Mouse (Mus musculus): Measurements from ENCODE around the gene Megf8.
"Not testable (repeated sequence)": the region's sequence is repeated elsewhere in the genome, so short reads cannot be mapped to it uniquely, and the experiment has no call there.

Gene Megf8

DNA sequence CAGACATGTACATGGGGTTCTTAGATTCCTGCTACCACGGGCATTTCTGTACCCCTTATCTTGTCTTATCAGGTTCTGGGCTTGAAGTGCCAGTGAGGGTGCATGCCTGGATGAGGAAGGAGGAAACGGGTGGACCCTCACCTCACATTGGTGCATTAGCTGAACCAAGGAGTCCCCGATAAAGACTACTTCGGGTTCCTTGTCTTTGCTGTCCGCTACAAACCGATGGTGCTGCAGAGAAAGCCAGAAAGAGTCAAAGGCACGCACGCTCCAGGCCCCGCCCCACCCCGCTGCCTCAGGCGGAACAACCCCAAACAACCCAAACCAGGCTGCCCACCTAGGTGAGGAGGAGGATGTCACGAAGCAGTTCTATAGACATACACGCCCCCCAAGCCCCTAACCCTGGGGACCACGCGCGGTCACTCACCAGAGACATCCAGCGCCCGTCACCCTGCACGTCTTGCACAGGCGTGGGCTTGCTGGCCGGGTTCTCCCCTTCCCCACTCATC, 20.0 kb upstream of the Megf8 start:
- DNase-seq (ENCODE audit: low spot score): no peak

GRCm38 (mm10) chr7:25297454-25298325, 19.3 kb upstream of the Megf8 start, which contains the start of gene Pafah1b3:
Gene Pafah1b3, minus strand, starts transcription at chr7:25297986.
- DNase-seq (ENCODE audit: low spot score): no peak

GRCm38 (mm10) chr7:25301063-25301462, 15.9 kb upstream of the Megf8 start, which contains the start of gene Prr19:
Gene Prr19, plus strand, starts transcription at chr7:25301411.
- DNase-seq (ENCODE audit: low spot score): no peak

DNA sequence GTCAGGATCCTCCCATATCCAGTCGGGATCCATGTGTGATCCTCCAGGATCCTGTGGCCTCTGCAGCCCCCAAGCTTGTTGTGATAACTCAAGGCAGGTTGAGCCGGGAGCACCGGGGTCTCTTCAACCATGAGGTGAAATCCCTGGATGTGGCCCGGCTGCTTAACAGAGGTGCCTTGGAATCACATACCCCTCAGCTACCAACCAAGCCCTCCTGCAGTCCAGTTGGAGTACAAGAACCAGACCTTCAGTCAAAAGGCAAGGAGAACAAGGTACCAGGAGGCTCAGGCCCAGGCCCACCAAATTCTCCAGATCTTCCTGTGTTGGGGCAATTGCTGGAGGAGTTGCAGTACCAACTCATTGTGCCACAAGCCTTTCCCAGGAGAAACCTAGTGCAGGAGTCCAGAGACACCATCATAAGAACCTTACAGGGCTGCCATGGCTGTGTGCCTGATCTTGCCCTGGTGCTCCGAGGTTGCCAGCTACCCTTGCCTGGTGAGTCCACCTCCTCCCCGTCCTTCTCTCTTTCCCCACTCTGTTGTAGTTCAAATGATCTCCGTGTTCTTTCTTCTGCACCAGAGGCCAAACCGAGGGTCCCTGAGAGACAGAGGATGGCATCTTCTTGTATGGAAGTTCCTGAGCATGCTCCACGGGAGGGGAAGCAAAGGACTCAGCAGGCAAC, 13.8 kb upstream of the Megf8 start:
- DNase-seq (ENCODE audit: low spot score): no peak

- DNase-seq (ENCODE audit: low spot score): no peak
These were observed 13.3 kb upstream of the Megf8 start for GRCm38 (mm10) chr7:25303685-25304006.

GRCm38 (mm10) chr7:25305481-25305880, 11.5 kb upstream of the Megf8 start:
- DNase-seq (ENCODE audit: low spot score): no peak

DNA sequence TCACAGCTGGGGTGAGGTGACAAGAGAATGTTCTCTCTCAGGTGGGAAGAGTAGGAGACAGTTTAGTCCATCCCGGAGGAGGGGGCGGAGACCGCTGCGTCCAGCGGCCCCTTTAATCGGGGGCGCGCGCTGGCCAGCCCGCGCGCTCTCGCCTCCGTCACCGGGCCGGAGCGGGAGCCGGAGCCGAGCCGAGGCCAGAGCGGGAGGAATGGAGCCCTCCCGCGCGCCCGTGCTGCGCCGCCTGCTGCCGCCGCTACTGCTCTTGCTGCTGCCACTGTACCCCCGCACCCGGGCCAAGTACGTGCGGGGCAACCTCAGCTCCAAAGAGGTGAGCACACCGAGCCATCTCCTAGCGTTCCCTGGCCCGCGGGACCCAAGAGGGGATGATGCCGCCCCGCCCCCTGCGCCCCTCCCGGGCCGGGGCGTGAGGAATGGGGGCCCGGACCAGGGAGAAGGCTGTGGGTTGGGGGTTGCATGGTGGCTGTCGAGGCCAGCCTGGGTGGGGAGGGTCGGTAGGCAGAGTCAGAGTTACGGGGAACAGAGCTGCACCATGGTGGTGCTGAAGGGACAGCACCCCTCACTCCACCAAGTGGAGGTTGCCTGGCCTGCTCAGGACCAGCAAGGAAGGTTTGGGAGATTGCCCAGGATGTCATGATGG, 10.9 kb upstream of the Megf8 start, which contains the start of gene Tmem145:
Gene Tmem145 (plus strand): TSS at position 151 of the 658 bp plus-strand sequence.
- DNase-seq (ENCODE audit: low spot score): no peak

DNA sequence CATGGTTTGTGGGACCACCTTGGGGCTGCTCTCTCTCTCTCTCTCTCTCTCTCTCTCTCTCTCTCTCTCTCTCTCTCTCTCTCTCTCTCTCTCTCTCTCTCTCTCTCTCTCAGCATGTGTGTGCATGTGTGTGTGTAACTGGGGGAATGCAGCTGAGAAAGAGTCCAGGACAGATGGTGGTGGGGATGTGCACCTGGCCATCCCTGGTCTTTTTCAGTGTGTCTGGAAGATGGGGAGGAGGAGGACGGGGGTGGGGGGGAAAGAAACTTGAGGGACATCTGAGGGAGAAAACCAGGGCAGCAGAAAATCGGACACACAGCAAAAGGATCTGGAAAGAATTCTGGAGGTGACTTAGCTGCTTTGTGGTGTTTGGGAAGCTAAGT, 10.4 kb upstream of the Megf8 start:
- DNase-seq (ENCODE audit: low spot score): no peak

DNA sequence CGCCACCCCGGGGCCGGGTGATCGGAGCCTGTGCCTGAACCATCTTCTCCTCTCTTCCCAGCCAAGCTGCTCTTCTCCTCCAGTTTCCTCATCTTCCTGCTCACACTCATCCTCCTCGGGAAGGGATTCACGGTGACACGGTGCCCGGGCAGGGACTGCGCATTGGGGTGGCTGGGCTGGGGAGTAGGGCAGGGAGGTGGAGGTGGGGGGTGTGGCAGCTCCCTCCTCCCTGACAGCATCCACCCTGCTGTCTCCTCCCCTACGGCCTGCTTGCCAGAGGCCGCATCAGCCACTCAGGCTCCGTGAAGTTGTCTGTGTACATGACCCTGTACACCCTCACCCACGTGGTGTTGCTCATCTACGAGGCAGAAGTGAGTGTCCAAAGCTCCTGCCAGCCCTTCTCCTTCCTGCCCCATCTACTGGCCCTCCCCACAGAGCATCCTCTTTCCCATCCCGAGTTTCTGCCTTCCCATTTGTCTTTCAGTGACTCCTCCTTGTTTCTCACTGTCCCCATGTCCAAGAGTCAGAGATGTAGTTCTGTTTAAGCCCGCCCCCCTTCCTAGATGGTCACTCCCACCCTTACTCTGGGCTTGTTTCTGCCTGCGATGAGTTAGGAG, 8.2 kb upstream of the Megf8 start:
- no peak for DNase-seq (ENCODE audit: low spot score)

GRCm38 (mm10) chr7:25309425-25309824, 7.5 kb upstream of the Megf8 start:
- no peak for DNase-seq (ENCODE audit: low spot score)

DNA sequence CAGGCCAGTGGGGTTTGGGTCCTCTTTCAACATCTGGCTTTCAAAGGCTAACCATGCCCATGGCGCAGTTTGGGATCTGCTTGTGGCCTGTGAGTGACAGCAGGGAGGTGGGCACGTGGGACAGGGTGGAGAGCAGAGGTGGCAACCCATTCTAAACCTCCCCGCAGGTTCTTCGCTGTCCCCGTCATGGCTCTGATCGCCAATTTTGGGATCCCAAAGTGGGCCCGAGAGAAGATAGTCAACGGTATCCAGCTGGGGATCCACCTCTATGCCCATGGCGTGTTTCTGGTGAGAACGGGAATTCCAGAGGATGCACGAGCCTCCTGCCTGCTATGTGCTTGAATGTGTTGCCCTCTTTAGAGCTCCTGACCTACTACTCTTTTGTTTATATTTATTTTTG, 5.8 kb upstream of the Megf8 start:
- no peak for DNase-seq (ENCODE audit: low spot score)

DNA sequence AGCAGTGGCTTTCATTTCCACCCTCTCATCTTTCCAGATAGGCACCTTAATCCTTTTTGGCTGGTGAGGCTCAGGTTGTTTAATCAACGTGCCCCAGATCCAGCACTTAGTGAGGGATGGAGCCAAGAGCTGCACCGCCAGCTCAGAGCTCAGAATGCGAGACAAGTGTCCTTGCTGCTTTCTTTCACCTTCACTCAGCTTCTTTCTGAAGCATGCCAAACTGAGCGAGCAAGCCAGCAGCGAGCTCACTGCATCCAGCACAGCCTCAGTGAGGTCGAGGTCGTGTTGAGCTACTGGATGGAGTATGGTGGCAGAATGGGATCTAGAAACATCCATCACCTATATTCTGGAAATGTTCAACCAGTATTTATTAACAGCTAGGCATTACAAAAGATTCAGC, 3.6 kb upstream of the Megf8 start:
- no peak for DNase-seq (ENCODE audit: low spot score)

DNA sequence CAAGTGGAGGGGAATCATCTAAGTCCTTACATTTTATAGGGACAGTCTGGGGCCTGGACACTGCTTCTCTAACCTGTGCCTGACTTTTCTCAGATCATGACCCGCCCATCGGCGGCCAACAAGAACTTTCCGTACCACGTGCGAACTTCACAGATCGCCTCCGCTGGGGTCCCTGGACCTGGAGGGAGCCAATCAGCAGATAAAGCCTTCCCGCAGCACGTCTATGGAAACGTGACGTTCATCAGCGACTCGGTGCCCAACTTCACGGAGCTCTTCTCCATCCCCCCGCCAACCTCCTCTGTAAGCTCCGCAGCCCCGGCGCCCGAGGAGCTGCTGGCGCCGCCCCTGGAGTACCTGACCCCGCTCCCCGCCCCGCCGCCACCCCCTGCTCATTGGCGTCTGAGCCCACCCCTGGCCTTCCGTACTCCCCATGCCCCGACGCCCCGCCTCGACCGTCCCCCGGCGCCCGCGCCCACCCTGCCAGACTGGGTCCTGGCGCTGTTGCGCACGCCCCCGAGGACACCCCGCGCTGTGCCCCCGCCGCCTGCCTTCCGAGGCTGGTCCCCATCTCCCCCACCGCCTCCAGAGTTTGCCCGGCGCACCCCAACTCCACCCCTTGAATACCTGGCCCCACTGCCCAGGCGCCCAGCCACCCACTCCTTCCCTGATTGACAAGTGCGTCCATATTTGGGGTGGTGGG, 2.2 kb upstream of the Megf8 start:
- no peak for DNase-seq (ENCODE audit: low spot score)

DNA sequence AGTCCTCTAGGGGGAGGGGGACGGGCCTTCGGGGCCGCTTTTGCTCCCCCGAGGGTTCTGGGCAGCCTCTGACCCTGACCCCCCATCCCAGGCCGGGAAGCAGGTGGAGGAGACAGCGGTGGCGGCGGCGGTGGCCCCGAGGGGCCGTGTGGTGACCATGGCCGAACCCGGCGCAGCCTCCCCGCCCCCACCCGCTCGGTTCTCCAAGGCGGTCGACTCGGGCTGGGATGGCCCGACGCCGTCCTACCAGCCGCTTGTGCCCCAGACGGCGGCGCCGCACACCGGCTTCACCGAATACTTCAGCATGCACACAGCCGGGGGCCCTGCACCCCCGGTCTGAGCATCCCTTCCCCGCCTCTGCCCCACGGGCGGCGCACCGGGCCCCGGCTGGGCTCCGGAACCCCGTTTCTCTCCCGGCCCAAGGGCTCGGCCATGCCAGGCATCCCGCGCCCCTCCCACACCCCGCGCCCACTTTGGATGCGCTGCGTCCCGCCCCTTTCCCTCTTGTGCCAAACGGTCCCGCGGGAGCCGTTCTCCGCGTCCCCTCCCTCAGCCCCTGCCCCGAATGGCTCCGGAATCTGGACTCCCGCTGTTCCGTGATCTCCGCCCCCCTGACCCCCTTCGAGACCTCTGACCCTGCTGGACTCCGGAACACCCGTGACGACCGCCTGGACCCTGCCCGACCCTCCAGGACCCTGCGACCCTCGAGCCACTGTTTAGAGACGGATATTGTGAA, 1.5 kb upstream of the Megf8 start:
- DNase-seq (ENCODE audit: low spot score): no peak

DNA sequence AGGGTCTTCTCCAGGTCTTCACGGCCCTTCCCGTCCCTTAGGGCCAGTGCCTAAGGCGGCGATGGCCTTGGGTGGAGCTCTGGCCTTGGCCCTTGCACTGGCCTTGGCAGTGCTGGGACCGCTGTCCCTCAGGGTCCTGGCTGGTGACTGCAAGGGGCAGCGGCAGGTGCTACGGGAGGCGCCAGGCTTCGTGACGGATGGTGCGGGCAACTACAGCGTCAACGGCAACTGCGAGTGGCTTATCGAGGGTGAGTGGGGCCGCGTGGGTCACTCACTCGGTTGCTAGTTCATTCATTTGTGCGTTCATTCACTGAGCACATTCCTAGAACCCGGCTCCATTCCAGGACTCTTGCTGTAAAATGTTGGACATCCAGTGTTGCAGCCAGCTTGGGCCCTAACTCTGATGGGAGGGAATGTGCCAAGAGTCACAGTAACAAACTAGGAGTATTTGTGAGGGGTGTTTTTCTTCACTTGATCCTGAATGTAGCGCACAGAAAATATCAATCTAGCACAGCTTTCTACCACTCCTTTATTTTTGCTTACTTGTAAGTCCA, 559 bp downstream of the Megf8 start:
- no peak for DNase-seq (ENCODE audit: low spot score)

DNA sequence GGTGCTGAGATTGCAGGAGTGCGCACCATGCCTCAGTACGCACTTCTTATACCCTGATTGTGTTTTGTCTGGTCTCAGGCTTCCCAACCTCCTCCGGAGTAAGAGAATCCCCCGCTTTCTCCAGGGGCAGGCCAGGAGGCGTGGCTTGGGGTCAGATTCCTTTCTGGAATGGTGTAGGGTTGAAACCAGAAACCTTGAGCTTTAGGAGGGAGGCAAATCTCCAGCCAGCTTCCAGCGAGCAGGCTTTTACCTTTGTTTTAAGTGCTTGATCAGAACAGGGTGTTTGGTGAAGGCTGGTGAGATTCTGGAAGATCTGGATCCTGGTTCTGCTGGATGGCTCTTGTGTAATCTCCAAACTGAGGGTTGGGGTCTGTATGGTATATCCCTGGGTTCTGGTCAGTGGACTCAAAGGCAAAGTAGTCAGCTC, 5.1 kb downstream of the Megf8 start:
- no peak for DNase-seq (ENCODE audit: low spot score)

DNA sequence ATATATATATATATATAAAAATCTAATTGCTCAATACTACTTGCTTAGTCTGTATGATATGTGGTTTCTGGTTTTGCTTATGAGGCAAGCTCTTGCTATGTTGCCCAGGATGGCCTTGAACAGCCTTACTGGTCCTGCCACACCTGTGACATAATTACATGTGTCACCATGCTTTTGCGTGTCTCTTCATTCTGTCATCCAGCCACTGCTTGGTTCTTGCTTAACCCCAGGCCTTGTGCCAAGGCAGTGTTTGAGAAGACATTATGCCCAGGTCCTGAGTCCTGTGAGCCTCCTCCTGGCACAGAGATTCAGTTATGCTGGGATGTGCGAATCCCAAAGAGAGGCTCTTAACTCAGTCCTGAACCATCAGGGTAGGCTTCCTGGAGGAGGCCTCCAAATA, 6.3 kb downstream of the Megf8 start:
- DNase-seq (ENCODE audit: low spot score): no peak

DNA sequence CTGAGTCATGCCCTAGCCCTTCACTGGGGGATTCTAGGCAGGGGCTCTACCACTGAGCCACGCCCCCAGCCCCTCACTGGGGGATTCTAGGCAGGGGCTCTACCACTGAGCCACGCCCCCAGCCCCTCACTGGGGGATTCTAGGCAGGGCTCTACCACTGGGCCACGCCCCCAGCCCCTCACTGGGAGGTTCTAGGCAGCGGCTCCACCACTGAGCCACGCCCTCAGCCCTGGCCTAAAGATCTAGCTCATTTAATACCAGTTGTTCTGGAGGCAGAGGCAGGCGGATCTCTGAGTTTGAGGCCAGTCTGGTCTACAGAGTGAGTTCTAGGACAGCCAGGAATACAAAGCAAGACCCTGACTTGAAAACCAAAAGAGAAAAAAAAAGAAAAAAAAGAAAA, 8.5 kb downstream of the Megf8 start:
- DNase-seq (ENCODE audit: low spot score): not testable (repeated sequence)

DNA sequence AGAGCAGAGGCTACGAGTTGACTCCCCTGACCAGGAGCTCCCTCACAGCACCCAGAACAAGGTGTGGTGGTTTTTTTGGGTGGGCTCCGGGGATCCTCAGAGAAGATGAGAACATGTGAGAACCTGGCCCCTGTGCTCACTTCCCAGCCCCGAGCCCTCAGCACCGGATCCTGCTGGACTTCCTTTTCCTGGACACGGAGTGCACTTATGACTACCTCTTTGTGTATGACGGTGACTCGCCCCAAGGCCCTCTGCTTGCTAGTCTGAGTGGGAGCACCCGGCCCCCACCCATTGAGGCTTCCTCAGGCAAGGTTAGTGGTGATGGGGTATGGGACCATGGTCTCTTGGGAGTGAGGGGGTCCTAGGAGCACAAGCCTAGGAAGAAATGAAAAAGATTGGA, 9.3 kb downstream of the Megf8 start:
- no peak for DNase-seq (ENCODE audit: low spot score)

- no peak for DNase-seq (ENCODE audit: low spot score)
These were observed 16.8 kb downstream of the Megf8 start for GRCm38 (mm10) chr7:25333596-25334307.

Measured in urinary bladder, postnatal 10 days (tissue).